Mouse (Mus musculus): ENCODE results near the gene Olfr1143. TPM values are rescaled to one million over a fixed set of nuclear protein-coding genes. Genes with fewer than 3 reads are reported as not detected.

Gene Olfr1143
- not detected for total RNA-seq (2023)

DNA sequence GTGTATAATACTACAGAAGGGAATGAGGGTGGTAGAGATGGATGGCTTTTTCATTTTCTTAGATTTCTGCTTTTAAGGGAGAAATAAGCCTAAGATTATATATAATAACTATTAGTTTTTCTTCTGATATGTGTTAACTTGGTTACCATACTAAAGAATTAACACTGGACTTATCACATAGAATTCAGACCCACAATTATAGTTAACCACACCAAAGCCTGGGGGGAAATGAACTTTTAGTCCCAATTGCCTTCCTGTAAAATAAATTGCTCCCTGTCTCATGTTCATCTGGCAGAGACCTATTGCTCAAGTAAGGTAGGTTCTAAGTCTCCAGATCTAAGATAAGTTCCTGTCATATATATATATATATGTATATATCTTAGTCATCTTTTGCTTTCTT lies at the start of gene Olfr1143:
TSS of gene Olfr1143 (plus strand) at position 301 of the 400 bp plus-strand sequence.

GRCm38 (mm10) chr2:87753891-87754290 lies 46.5 kb upstream of the Olfr1143 start, which contains the start of gene Olfr1141:
Gene Olfr1141, minus strand, starts transcription at chr2:87753991.

DNA sequence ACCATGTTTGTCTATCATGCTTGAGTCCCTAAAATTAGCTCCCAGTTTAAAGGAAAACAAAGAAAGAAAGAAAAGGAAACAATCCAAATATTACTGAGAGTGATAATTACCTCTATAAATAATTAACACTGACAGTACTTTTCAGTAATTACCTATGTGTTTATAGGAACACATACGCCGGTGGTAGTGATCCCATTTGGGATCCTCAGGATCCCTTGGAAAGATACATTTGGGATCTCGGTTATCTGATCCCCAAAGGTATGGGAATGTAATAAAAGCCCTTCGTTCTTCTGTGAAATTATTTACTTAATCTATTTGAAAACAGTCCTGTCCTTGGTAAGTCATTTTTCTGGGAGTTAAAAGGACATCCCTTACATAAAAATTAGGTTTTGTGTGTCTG lies 21.2 kb upstream of the Olfr1143 start, which contains the start of gene Olfr152:
TSS of gene Olfr152 (plus strand) at position 301 of the 400 bp plus-strand sequence.

GRCm38 (mm10) chr2:87809522-87809921 lies 9.1 kb downstream of the Olfr1143 start, which contains the start of gene Olfr1145:
Gene Olfr1145, plus strand, starts transcription at chr2:87809822.

GRCm38 (mm10) chr2:87830233-87830632 lies 29.8 kb downstream of the Olfr1143 start, which contains the start of gene Olfr1148:
Gene Olfr1148, plus strand, starts transcription at chr2:87830533.

DNA sequence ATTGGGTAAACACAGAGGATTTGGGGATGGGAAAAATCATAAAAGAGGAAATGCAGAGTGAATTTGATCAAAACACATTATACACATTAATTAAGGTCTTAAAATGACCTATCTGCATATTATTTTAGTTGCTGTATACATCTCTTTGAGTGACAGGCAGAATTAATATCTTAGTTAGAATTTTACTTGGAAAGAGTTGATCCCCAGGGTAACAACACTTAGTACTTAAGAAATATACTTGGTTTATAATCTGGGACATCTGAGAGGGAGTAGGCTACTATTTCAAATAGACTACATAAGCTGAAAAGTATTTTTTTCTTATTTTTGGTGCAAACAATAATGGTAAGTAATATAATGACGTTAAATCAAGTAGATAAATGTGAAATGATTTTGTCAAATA lies 43.3 kb downstream of the Olfr1143 start, which contains the start of gene Olfr1150-ps1:
TSS of gene Olfr1150-ps1 (plus strand) at position 301 of the 400 bp plus-strand sequence.

Other genes with a start within 250 kb of the Olfr1143 start
- gene Olfr1129, start 226.7 kb upstream of the Olfr1143 start, total RNA-seq (2023) = not detected
- not detected for gene Olfr1130, start 194.4 kb upstream of the Olfr1143 start, total RNA-seq (2023)
- gene Olfr1131, start 173.5 kb upstream of the Olfr1143 start, total RNA-seq (2023) = not detected
- not detected for gene Olfr1132, start 163.1 kb upstream of the Olfr1143 start, total RNA-seq (2023)
- gene Olfr1133, start 153.2 kb upstream of the Olfr1143 start, total RNA-seq (2023) = not detected
- not detected for gene Olfr1134, start 142.1 kb upstream of the Olfr1143 start, total RNA-seq (2023)
- not detected for gene Olfr1135, start 126.9 kb upstream of the Olfr1143 start, total RNA-seq (2023)
- gene Olfr1136, start 106.6 kb upstream of the Olfr1143 start, total RNA-seq (2023) = not detected
- gene Olfr1137, start 87.4 kb upstream of the Olfr1143 start, total RNA-seq (2023) = not detected
- not detected for gene Olfr1138, start 60.6 kb upstream of the Olfr1143 start, total RNA-seq (2023)
- not detected for gene Olfr1140, start 56.8 kb upstream of the Olfr1143 start, total RNA-seq (2023)
- not detected for gene Olfr1141, start 46.6 kb upstream of the Olfr1143 start, total RNA-seq (2023)
- gene Olfr152, start 21.1 kb upstream of the Olfr1143 start, total RNA-seq (2023) = not detected
- not detected for gene Olfr1145, start 9.2 kb downstream of the Olfr1143 start, total RNA-seq (2023)
- gene Olfr1148, start 29.9 kb downstream of the Olfr1143 start, total RNA-seq (2023) = not detected
- not detected for gene Olfr1150-ps1, start 43.4 kb downstream of the Olfr1143 start, total RNA-seq (2023)
- not detected for gene Olfr1151, start 55.3 kb downstream of the Olfr1143 start, total RNA-seq (2023)
- gene Olfr1152, start 65.9 kb downstream of the Olfr1143 start, total RNA-seq (2023) = not detected
- gene Olfr1153, start 94.4 kb downstream of the Olfr1143 start, total RNA-seq (2023) = not detected
- gene Olfr1154, start 104.6 kb downstream of the Olfr1143 start, total RNA-seq (2023) = not detected
- not detected for gene Olfr1155, start 144.5 kb downstream of the Olfr1143 start, total RNA-seq (2023)
- not detected for gene Olfr1156, start 152.5 kb downstream of the Olfr1143 start, total RNA-seq (2023)
- gene Olfr1157, start 167.7 kb downstream of the Olfr1143 start, total RNA-seq (2023) = not detected
- not detected for gene Olfr74, start 174.1 kb downstream of the Olfr1143 start, total RNA-seq (2023)
- gene Olfr1158, start 189.5 kb downstream of the Olfr1143 start, total RNA-seq (2023) = not detected
- gene Olfr1160, start 207.7 kb downstream of the Olfr1143 start, total RNA-seq (2023) = not detected
- gene Olfr1161, start 222.2 kb downstream of the Olfr1143 start, total RNA-seq (2023) = not detected
- gene Olfr73, start 237.1 kb downstream of the Olfr1143 start, total RNA-seq (2023) = not detected

All from CD4-positive naive resting alpha-beta T cell, adult 57 days (primary cell).